Mouse (Mus musculus): Measurements from ENCODE around the gene Gadd45a. TPM values are rescaled to one million over a fixed set of nuclear protein-coding genes. Genes with fewer than 3 reads are reported as not detected.
"Not testable (repeated sequence)": the region's sequence is repeated elsewhere in the genome, so short reads cannot be mapped to it uniquely, and the experiment has no call there.

Gene Gadd45a
- polyA plus RNA-seq, 1 experiment from 2014 or later: 26.2 TPM

DNA sequence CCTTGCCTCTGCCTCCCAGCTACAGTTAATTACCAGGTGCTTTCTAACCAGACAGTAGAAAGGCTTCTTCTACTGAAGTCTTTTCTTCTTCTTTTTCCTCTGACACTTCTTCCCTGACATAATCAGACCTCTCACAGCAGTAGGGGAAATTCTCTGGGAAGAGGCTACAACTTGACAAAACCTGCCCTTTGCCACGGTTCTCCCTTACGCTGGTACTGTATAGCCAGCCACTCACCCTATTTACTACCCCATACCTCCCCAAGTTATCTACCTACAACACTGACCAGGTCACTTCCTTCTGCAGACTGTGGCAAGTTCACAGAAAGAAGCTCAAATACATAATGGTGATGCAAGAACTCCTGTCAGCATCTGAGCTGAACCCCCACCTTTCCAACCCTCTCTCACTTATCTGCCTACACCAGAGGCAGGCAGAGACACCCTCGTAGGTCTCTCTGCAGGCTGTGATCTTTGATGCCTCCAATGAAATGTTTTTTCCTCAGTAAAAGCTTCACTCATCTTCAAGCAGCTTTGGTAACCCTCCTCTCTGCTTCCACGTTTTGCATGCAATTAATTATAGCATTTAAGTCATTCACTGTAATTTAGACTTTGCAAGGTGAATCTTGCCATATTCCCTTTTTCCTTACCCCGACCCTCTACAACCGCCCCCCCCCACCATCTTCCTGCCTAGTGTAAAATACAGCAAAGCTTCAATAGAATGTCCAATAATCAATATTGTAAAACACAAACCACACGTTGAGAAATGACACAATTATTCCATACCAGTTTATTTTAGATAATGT is 2.7 kb downstream of the Gadd45a start:
- WGBS: 63% methylated on average over 7 of the region's 7 CpGs
- no peak for ATAC-seq (ENCODE audit: low FRiP score, low TSS enrichment)
- no peaks in the 10 kb centered on the region for H3K27me3 ChIP-seq (ENCODE audit: control insufficient read depth, insufficient read depth, low read length)
- no peak overlapping the region for H3K9ac ChIP-seq (ENCODE audit: low read length)
- H3K4me2 ChIP-seq (replicated peaks; ENCODE audit: low read depth): no peak overlapping the region
- H3K4me1 ChIP-seq (replicated peaks; ENCODE audit: control insufficient read depth, insufficient read depth): no peaks in the 10 kb centered on the region
- no peak overlapping the region for H3K4me3 ChIP-seq (ENCODE audit: low read depth, low read length)
- no peaks in the 10 kb centered on the region for H3K9me3 ChIP-seq (ENCODE audit: control insufficient read depth, low read length)
- no peak for TF ChIP-seq CTCF (IDR thresholded peaks at IDR 0.05; ENCODE audit: low read depth)
- no peak for TF ChIP-seq EP300 (optimal IDR thresholded peaks at IDR 0.05)
- DNase-seq (ENCODE audit: low spot score): no peak
- no peak overlapping the region for H3K27ac ChIP-seq (replicated peaks)
- H3K36me3 ChIP-seq (ENCODE audit: control insufficient read depth, insufficient read depth, low read length): no peaks in the 10 kb centered on the region

DNA sequence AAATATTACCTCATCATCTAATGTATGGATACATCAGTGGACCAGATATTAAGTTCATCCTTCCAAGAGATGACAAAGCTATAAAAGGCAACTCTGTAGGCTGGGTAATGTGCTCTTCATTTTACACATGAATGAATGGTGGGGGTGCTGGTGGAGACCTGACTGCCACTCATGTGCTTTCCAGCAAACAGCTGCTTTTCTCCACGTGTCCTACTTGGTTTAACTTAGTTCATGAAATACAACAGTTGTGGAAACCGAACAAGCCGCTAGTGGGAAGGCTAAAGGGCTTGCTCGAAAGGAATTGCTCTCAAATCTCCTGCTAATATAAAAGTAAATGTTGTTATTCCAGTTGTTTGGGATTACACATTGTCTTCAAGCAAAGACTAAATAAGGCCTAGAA is 3.7 kb downstream of the Gadd45a start:
- DNase-seq (ENCODE audit: low spot score) (no peak), ATAC-seq (ENCODE audit: low FRiP score, low TSS enrichment) (no peak)
- TF ChIP-seq EP300 (optimal IDR thresholded peaks at IDR 0.05) (no peak), CTCF (IDR thresholded peaks at IDR 0.05; ENCODE audit: low read depth) (no peak)
- H3K9ac ChIP-seq (ENCODE audit: low read length): no peak overlapping the region
- H3K4me1 ChIP-seq (replicated peaks; ENCODE audit: control insufficient read depth, insufficient read depth): no peaks in the 10 kb centered on the region
- no peaks in the 10 kb centered on the region for H3K27me3 ChIP-seq (ENCODE audit: control insufficient read depth, insufficient read depth, low read length)
- no peaks in the 10 kb centered on the region for H3K36me3 ChIP-seq (ENCODE audit: control insufficient read depth, insufficient read depth, low read length)
- H3K4me3 ChIP-seq (ENCODE audit: low read depth, low read length): no peak overlapping the region
- H3K27ac ChIP-seq (replicated peaks): no peak overlapping the region
- 74% methylated on average over 4 of the region's 4 CpGs for WGBS
- H3K9me3 ChIP-seq (ENCODE audit: control insufficient read depth, low read length): no peaks in the 10 kb centered on the region
- H3K4me2 ChIP-seq (replicated peaks; ENCODE audit: low read depth): no peak overlapping the region

DNA sequence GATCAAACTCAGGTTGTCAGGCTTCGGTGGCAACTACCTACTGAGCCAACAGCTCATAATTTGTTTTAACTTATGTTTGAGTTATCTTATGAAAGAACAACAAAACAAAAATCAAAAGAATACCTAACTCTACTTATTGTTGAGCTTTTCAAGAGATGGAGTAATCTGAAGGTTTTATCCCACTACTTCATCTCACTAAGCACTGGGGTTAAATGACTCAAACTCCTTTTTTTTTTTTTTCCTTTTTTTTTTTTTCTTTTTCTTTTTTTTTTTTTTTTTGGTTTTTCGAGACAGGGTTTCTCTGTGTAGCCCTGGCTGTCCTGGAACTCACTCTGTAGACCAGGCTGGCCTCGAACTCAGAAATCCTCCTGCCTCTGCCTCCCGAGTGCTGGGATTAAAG is 4.3 kb downstream of the Gadd45a start:
- not testable (repeated sequence) for H3K4me3 ChIP-seq (ENCODE audit: low read depth, low read length); DNase-seq (ENCODE audit: low spot score); H3K27me3 ChIP-seq (ENCODE audit: control insufficient read depth, insufficient read depth, low read length); H3K36me3 ChIP-seq (ENCODE audit: control insufficient read depth, insufficient read depth, low read length); H3K4me2 ChIP-seq (replicated peaks; ENCODE audit: low read depth); ATAC-seq (ENCODE audit: low FRiP score, low TSS enrichment); H3K27ac ChIP-seq (replicated peaks); H3K9me3 ChIP-seq (ENCODE audit: control insufficient read depth, low read length); H3K4me1 ChIP-seq (replicated peaks; ENCODE audit: control insufficient read depth, insufficient read depth); H3K9ac ChIP-seq (ENCODE audit: low read length)
- WGBS: 98% methylated on average over 3 of the region's 4 CpGs

DNA sequence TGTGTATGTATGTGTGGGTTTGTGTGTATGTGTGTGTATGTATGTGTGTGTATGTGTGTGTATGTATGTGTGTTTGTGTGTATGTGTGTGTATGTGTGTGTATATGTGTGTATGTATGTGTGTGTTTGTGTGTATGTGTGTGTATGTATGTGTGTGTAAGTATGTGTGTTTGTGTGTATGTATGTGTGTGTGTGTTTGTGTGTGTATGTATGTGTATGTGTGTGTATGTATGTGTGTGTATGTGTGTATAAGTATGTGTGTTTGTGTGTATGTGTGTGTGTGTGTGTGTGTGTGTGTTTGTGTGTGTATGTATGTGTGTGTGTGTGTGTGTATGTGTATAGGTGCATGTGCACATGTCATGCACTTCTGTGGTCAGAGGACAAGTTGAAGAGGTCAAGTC is 4.7 kb downstream of the Gadd45a start:
- not testable (repeated sequence) for H3K9ac ChIP-seq (ENCODE audit: low read length); H3K9me3 ChIP-seq (ENCODE audit: control insufficient read depth, low read length); H3K27ac ChIP-seq (replicated peaks); ATAC-seq (ENCODE audit: low FRiP score, low TSS enrichment); DNase-seq (ENCODE audit: low spot score); H3K4me3 ChIP-seq (ENCODE audit: low read depth, low read length); H3K4me1 ChIP-seq (replicated peaks; ENCODE audit: control insufficient read depth, insufficient read depth); H3K27me3 ChIP-seq (ENCODE audit: control insufficient read depth, insufficient read depth, low read length); H3K4me2 ChIP-seq (replicated peaks; ENCODE audit: low read depth); H3K36me3 ChIP-seq (ENCODE audit: control insufficient read depth, insufficient read depth, low read length)

DNA sequence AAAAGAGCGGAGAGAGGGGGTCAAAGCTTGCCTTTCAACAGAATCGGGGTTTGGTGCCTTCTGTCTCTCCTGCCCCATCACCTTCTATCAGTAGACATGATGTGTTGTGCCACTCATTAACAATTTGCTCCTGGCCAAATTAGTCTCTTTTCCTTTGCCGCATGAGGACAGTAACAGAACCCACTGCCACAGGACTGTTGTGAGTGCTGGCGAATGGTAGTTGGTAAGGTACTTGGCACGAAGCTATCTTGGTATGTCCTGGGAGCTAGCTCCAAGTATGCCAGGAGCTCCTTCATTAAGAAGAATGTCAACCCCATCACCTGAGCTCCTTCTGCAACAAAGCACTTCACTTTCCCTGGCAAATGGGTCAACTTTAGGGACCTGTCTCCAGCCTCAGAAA is 6.4 kb downstream of the Gadd45a start:
- Histone ChIP-seq H3K27ac (replicated peaks) (no peak overlapping the region), H3K4me1 (replicated peaks; ENCODE audit: control insufficient read depth, insufficient read depth) (no peaks in the 10 kb centered on the region), H3K36me3 (ENCODE audit: control insufficient read depth, insufficient read depth, low read length) (no peaks in the 10 kb centered on the region), H3K4me3 (ENCODE audit: low read depth, low read length) (no peak overlapping the region), H3K4me2 (replicated peaks; ENCODE audit: low read depth) (no peak overlapping the region), H3K27me3 (ENCODE audit: control insufficient read depth, insufficient read depth, low read length) (no peaks in the 10 kb centered on the region), H3K9ac (ENCODE audit: low read length) (no peak overlapping the region), H3K9me3 (ENCODE audit: control insufficient read depth, low read length) (no peaks in the 10 kb centered on the region)
- TF ChIP-seq CTCF (IDR thresholded peaks at IDR 0.05; ENCODE audit: low read depth) (no peak), EP300 (optimal IDR thresholded peaks at IDR 0.05) (no peak)
- 74% methylated on average over 5 of the region's 5 CpGs for WGBS
- ATAC-seq (ENCODE audit: low FRiP score, low TSS enrichment): no peak
- DNase-seq (ENCODE audit: low spot score): no peak

DNA sequence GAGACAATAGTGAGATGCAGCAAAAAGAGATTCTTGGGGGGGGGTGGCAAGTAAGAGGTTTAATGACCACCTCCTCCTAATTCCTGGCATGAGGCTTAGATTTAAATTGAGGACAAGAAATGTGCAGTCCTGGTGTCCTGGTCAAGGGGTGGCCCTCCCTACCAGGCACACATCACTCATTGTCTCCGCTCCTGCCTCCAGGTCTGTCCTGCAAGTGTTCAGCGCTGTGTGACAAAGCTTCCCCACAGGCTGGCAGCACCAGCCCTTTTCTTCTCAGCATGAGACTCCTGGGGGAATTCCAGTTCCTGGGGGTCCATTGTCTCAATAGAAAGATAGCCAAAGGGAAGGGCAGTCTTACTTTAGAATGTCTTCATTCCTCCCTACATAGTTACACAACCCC is 6.8 kb downstream of the Gadd45a start:
- Histone ChIP-seq H3K4me1 (replicated peaks; ENCODE audit: control insufficient read depth, insufficient read depth) (no peaks in the 10 kb centered on the region), H3K9me3 (ENCODE audit: control insufficient read depth, low read length) (no peaks in the 10 kb centered on the region), H3K27ac (replicated peaks) (no peak overlapping the region), H3K9ac (ENCODE audit: low read length) (no peak overlapping the region), H3K4me3 (ENCODE audit: low read depth, low read length) (no peak overlapping the region), H3K36me3 (ENCODE audit: control insufficient read depth, insufficient read depth, low read length) (no peaks in the 10 kb centered on the region), H3K27me3 (ENCODE audit: control insufficient read depth, insufficient read depth, low read length) (no peaks in the 10 kb centered on the region), H3K4me2 (replicated peaks; ENCODE audit: low read depth) (no peak overlapping the region)
- no peak for ATAC-seq (ENCODE audit: low FRiP score, low TSS enrichment)
- DNase-seq (ENCODE audit: low spot score): no peak
- WGBS: 63% methylated on average over 2 of the region's 2 CpGs
- no peak for TF ChIP-seq EP300 (optimal IDR thresholded peaks at IDR 0.05)
- TF ChIP-seq CTCF (IDR thresholded peaks at IDR 0.05; ENCODE audit: low read depth): no peak

Measured in stomach, postnatal 0 days (tissue).